Mouse (Mus musculus) kidney, postnatal 0 days (tissue): ENCODE measurements at regions not wholly inside any gene's neighbourhood (a gene's known extent, or its start where the extent isn't known, plus 50 kb on each side); places are given as distances from the start of the nearest gene placed in this dataset.

Experiments
- ATAC-seq: fragments of 200-750 bp; cut with Nextera tagmentation; replicated peaks from 2 replicates; pipeline ENCODE4 v1.8.0; 2017; ENCODE audit warnings: low read depth, moderate number of reproducible peaks, moderate TSS enrichment, moderate library complexity; ENCODE audit not compliant: low FRiP score
- DNase-seq: peaks from one replicate; pipeline ENCODE4 v3.0.0-alpha.2; 2016; ENCODE audit warnings: low spot score
- H3K27ac ChIP-seq: fragments of 300-500 bp; sonication (generic); 2 replicates; pipeline ENCODE4 v1.5.1; 2014; ENCODE audit warnings: mild to moderate bottlenecking
- H3K27me3 ChIP-seq: fragments of 300-500 bp; sonication (generic); 2 replicates; pipeline ENCODE4 v1.6.1; 2014; ENCODE audit warnings: low read length, mixed read lengths; ENCODE audit not compliant: insufficient read depth
- H3K36me3 ChIP-seq: fragments of 300-500 bp; sonication (generic); 2 replicates; pipeline ENCODE4 v1.6.1; 2014; ENCODE audit warnings: low read length, mixed read lengths; ENCODE audit not compliant: insufficient read depth
- H3K4me1 ChIP-seq: fragments of 300-500 bp; sonication (generic); replicated peaks from 2 replicates; pipeline ENCODE4 v1.6.1; 2014; ENCODE audit warnings: antibody characterized with exemption, low read length, mixed read lengths; ENCODE audit not compliant: insufficient read depth
- H3K4me2 ChIP-seq: fragments of 300-500 bp; sonication (generic); 2 replicates; pipeline ENCODE4 v1.6.1; 2014; ENCODE audit warnings: mild to moderate bottlenecking, low read length, moderate library complexity, mixed read lengths
- H3K4me3 ChIP-seq: fragments of 300-500 bp; sonication (generic); replicated peaks from 2 replicates; pipeline ENCODE4 v1.5.1; 2014; ENCODE audit warnings: low read depth, low read length
- H3K9ac ChIP-seq: fragments of 300-500 bp; sonication (generic); 2 replicates; pipeline ENCODE4 v1.6.1; 2014; ENCODE audit warnings: low read depth, low read length
- H3K9me3 ChIP-seq: fragments of 300-500 bp; sonication (generic); replicated peaks from 2 replicates; pipeline ENCODE4 v1.6.1; 2016; ENCODE audit warnings: low read length, inconsistent platforms, mixed read lengths
- CTCF ChIP-seq: IDR thresholded peaks from 2 replicates; pipeline ENCODE4 v1.5.1; 2016; ENCODE audit warnings: antibody characterized with exemption, low read depth, mild to moderate bottlenecking, moderate library complexity
- WGBS: fragments of 180-500 bp; shearing (Covaris S2); extraction: QIAGEN DNeasy Blood & Tissue Kit; methylation state at CpG from one replicate; pipeline ENCODE4 v1.1.7; 2014; 5-methylcytosine and 5-hydroxymethylcytosine counted together

DNA sequence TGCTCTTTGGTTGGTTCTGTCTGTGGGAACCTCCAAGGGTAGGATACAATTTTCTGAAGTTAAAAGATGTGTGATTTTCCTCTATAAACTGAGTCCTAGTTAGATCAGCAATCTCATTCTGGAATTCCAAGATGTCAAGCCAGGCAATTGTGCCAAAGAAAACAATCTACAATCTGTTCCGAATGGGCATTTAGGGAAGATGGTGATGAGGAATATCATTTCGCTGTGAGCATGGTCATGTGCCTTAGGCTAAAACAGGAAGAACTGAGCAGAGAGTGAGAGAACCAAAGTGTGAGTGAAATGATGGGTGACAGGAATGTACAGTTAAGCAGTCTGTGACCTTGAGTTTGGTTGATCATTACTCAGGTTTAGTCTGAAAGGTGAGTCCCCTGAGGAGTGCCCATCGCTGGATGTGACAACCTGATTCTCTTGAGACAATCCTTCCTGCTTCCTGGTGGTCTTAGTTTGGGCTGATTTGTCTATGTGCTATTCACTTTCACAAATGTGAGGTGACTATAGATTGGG is 504.1 kb downstream of the Btbd3 start:
- ATAC-seq (peak; percentile 74; the same call in 1 of the 2 replicates), DNase-seq (peak; percentile 8)
- Histone ChIP-seq H3K4me2 (no peak overlapping the region), H3K36me3 (no peaks in the 10 kb centered on the region), H3K27me3 (no peaks in the 10 kb centered on the region), H3K9ac (no peak overlapping the region), H3K4me3 (no peak overlapping the region), H3K4me1 (no peaks in the 10 kb centered on the region), H3K9me3 (no peaks in the 10 kb centered on the region), H3K27ac (no peak overlapping the region)
- no peak for TF ChIP-seq CTCF
- WGBS = 60% methylated on average over 3 of the region's 3 CpGs

DNA sequence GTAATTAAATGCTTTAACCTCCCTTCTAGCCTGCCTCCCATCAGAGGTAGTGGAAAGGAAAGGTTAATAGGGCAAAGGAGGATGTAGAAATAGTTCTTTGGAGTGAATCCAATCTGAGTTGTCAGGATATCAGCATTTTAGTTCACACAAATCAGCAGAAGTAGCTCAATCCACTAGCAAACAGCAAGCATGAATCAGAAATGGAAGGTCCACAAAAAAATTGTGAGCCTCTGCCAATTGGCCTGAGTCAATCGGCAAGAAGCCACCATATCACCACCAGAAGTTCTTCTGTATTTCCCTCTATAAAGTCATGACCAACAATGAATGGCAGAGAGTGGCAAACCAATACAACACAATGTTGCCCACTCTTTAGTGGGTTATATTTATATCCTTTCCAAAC is 505.0 kb downstream of the Btbd3 start:
- Histone ChIP-seq H3K27me3 (no peaks in the 10 kb centered on the region), H3K36me3 (no peaks in the 10 kb centered on the region), H3K4me1 (no peaks in the 10 kb centered on the region), H3K9ac (no peak overlapping the region), H3K27ac (no peak overlapping the region), H3K9me3 (no peaks in the 10 kb centered on the region), H3K4me2 (no peak overlapping the region), H3K4me3 (no peak overlapping the region)
- 92% methylated on average over 1 of the region's 1 CpGs for WGBS
- DNase-seq (no peak), ATAC-seq (no peak)
- no peak for TF ChIP-seq CTCF

DNA sequence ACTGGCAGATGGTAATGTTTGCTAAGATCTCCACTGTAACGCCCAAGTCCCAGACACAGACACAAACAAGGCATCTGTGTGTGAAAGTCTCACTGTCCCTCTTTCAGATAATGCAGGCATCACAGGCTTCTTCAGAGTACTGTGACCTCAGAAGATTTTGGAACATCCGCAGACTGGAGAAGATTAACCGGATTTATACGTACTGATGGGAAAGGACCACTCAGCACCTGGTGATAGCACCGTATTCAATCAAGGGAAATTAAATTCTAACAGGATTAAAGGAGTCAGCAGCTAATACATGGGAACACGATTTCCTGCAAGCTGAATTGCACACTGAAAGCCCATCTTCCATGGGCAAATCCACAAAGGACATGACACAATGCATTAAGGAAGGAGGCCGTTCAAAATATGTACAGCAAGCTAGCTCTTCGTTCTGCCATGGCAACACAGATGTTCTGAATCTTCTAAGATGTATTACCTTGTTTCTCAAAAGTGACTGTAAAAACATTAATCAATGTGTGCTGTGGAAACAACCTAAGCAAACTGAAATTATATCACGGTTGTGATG is 510.0 kb downstream of the Btbd3 start:
- H3K9me3 ChIP-seq = no peaks in the 10 kb centered on the region
- WGBS = 77% methylated on average over 9 of the region's 9 CpGs
- H3K27me3 ChIP-seq = no peaks in the 10 kb centered on the region
- DNase-seq (no peak), ATAC-seq (no peak)
- H3K4me3 ChIP-seq = no peak overlapping the region
- H3K4me1 ChIP-seq = no peaks in the 10 kb centered on the region
- no peak overlapping the region for H3K9ac ChIP-seq
- no peaks in the 10 kb centered on the region for H3K36me3 ChIP-seq
- TF ChIP-seq CTCF = no peak
- H3K27ac ChIP-seq = no peak overlapping the region
- no peak overlapping the region for H3K4me2 ChIP-seq

DNA sequence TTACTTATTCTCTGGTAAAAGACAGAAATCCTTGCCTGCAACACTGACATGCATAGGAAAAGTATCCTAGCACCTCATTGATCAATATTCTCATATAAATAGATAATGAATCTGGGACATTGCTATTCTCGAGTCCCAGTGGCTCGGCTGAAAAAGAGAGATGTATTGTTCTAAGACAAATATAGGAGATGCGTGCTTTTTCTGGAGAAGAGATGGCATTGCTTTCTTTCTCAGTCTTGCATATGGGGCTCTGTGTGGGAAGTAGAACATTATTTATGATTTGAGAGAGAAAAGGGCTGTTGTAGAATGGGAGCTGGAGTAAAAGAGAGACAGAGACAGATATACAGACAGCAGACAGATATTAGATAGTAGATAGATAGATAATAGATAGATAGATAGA is 527.4 kb downstream of the Btbd3 start:
- TF ChIP-seq CTCF = no peak
- 87% methylated on average over 3 of the region's 3 CpGs for WGBS
- Histone ChIP-seq H3K27me3 (no peaks in the 10 kb centered on the region), H3K27ac (no peak overlapping the region), H3K4me1 (no peaks in the 10 kb centered on the region), H3K9me3 (no peaks in the 10 kb centered on the region), H3K36me3 (no peaks in the 10 kb centered on the region), H3K4me2 (no peak overlapping the region), H3K9ac (no peak overlapping the region), H3K4me3 (no peak overlapping the region)
- DNase-seq (no peak), ATAC-seq (no peak)

DNA sequence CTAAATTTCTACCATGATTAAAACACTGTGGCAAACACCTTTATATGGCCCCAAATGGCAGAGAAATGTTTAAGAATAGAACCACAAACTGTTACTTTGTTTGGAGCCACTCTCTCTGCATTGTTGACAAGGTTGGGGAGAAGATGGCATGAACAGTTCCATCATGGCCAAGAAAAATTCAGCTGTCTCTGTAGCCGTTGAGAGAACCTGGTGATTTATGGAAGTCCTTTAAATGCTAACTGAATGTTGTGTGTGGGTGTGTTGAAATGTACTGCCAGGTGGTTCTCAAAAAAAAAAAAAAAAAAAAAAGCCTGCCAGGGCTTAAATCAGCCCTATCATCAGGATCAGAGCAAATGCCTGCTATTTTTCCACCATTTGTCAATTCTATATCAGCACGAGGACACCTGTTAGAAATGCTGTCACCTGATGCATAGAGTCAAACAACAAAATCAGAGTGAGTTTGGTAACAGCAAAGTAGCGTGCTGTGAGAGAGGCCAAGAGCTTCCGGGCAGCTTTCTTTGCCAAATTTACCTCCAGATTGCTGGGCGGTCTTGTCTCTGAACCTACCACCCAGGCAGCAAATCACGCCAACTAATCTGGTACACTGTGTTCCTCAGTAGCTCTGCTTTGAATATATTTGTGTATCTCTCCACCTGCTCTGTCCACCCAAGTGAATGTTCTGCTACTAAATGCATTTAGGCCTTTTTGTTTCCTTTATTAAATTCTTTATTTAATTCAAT is 536.5 kb downstream of the Btbd3 start:
- no peak for DNase-seq
- H3K9ac ChIP-seq = no peak overlapping the region
- WGBS = 66% methylated on average over 6 of the region's 6 CpGs
- H3K4me2 ChIP-seq = no peak overlapping the region
- no peaks in the 10 kb centered on the region for H3K4me1 ChIP-seq
- no peaks in the 10 kb centered on the region for H3K36me3 ChIP-seq
- H3K27me3 ChIP-seq = no peaks in the 10 kb centered on the region
- no peak for TF ChIP-seq CTCF
- H3K9me3 ChIP-seq = no peaks in the 10 kb centered on the region
- no peak for ATAC-seq
- H3K27ac ChIP-seq = no peak overlapping the region
- no peak overlapping the region for H3K4me3 ChIP-seq

DNA sequence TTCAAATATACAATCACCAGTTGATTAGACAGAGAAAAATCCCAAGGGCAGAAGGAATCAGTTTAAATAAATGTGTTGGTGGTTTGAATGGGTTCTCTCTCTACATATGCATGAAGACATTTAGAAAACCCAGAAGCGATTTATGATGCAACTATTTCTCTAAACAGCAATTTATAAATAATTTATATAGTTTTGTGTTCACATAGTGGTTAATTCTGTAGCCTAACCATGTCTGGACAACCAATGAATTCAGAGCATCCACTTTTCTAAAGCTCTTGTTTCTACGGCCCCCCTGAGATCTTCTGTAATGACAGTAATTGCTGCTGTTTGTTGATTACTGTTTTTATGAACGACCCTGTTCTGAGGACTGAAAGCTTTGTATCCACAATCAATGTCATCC is 549.8 kb downstream of the Btbd3 start:
- Histone ChIP-seq H3K4me2 (no peak overlapping the region), H3K4me3 (no peak overlapping the region), H3K9ac (no peak overlapping the region), H3K27ac (no peak overlapping the region), H3K4me1 (no peaks in the 10 kb centered on the region), H3K36me3 (no peaks in the 10 kb centered on the region), H3K9me3 (no peaks in the 10 kb centered on the region), H3K27me3 (no peaks in the 10 kb centered on the region)
- no peak for TF ChIP-seq CTCF
- no peak for DNase-seq
- ATAC-seq = no peak
- 79% methylated on average over 3 of the region's 3 CpGs for WGBS
